Mouse (Mus musculus): ENCODE data around the gene Dnm1. TPM values are rescaled to one million over a fixed set of nuclear protein-coding genes. Genes with fewer than 3 reads are reported as not detected.

The Dnm1 gene
- polyA plus RNA-seq, 1 experiment: 100 TPM

DNA sequence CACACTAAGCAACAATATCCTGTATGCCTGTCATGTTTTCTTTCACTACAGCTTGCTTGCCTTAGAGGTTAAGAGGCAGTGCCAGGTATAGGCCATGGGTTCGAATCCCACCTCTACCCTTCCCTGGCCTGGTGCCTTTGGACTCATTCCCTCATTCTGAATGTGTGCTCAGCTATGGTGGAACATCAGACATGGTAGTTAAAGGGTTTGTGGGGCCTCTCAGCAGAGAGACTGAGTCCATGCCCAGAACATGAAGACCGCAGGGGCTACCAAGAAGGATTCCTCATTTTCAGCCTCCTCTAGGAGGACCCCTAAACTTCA lies 9.8 kb downstream of the Dnm1 start:
- WGBS: 99% methylated on average over 2 of the region's 2 CpGs
- DNase-seq (ENCODE audit: low read depth, low spot score): no peak

DNA sequence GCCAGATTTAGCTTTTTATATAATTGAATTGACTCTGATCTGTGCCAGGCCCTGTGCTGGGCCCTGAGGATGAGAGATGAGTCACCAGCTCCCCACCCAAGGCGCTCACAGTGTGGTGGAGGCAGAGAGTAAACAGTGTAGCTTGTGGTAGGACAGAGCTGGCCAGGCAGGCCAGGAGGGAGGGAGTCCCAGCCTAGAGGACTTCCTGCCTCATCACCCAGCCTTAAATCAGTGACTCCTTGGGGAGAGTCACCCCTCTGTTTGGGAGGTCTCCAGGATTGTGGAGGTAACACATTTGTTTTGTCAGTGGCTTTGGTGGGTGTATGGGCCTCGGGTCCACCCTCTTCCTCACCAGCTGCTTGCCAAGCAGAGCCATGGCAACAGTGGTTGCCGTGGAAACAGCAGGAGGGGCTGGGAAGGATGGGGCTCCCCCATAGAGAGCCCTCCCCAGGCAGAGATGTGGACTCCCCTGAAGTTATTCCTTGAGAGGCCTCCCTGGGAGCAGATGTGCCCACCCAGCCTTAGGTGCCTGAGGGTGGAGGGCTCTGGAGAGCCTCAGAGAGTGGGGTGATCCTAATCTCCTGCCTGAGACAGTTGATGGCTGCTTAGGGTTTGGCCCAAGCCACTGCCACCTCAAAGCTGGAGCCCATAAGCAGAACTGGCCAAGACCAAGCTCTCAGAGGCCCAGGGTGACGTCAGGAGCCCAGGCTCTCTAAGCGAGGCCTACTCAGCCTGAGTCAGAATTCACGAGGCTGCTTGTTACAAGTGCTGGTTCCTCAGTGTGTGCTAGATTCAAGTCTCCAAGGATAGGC lies 10.4 kb downstream of the Dnm1 start:
- DNase-seq (ENCODE audit: low read depth, low spot score): no peak
- 49% methylated on average over 6 of the region's 6 CpGs for WGBS

DNA sequence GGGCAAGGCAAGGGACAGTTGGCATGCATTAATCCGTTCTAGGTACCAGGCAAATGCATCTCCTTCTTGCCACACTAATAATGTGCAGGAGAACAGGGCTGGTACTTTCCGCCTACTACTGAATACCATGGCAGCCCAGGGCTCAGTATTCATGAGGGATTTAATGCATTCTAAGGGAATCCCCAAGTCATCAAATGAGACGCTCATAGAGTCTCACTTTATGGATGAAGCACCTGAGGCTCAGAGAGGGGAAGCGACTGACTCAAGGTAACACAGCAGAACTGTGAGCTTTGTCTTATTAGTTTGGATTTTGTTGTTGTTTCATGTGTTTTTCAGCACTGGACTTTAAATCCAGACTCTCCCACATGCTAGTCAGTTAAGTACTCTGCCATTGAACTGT lies 11.1 kb downstream of the Dnm1 start:
- DNase-seq (ENCODE audit: low read depth, low spot score): no peak
- WGBS: 84% methylated on average over 4 of the region's 4 CpGs

DNA sequence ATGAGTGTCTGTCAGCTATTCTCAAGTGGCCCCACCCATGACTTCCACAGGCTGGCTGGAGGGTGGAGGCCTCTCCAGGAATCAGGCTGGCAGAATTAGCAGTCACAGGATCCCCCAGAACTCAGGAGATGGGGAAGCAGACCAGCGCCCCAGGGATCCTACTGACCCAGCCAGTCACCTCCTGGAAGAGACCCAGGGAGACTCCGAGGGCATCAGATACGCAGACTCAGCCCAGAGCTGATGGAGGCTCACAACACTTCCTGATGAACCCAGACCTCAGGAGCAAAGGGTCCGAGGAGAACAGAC lies 11.6 kb downstream of the Dnm1 start:
- WGBS: 81% methylated on average over 4 of the region's 4 CpGs
- no peak for DNase-seq (ENCODE audit: low read depth, low spot score)

DNA sequence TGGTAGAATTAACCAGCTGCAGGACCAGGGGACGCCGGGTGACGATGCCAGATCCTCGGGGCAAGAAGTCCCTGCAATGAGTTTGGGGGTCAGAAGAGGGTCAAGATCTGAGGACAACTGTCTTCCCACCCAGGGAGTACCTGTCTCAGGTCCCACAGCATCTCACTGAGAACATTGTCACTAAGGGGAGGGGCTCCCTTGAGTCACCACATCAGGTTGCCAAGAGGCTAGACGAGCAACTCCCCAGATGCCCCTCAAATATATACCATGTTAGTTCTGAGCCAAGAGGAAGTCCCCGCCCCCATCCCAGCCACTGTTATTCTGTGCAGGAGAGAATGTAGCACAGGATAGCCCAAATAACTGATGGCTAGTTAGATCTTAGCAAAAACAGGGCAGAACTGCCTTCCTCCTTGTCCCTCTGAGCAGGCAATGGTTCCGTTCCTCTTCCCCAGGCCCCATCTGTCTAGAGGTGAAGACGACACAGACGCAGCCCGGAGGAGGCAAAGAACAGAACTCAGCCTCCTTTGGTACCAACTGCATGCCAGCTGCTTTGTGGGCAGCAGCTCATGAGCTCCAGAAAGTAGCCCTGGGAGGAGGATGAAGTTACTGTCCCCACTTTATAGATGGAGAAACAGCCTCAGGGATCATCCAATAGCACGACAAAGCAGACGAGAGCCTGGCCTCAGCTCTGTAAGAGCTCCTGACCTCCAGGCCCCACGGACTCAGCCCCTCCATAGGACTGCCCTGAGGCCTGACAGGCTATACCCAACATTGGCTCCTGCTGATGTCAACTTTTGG lies 12.1 kb downstream of the Dnm1 start:
- DNase-seq (ENCODE audit: low read depth, low spot score): no peak
- 81% methylated on average over 13 of the region's 13 CpGs for WGBS

DNA sequence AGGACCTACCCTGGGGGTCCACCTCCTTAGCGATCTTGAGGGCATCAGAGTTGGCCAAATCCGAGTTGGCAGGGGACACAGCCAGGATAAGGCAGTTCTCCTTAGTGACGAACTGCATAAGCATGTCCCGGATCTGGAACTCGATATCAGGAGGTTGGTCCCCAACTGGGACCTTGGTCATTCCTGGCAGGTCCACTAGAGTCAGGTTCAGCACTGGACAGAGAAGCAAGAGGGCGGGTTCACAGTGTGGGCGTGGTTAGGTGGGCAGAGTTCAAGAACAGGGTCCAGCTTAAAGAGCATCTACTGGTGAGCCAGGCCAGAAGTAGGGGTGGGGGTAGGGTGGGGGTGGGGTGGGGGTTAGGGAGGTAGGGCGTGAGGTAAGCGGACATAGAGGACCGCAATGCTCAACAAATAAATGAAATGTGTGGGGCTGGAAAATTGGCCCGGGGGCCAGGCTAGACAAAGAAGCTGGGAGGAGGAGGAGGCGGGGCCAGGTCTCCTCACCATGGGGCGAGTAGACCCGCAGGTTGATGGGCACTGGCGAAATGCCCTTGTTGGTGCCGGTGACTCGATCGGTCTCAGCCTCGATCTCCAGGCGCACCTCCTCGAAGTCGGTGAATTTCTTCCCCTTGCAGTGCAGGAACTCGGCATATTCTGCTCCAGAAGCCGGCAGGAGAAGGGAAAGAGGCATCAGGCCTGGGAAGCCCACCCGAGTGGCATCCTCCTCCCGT lies 13.1 kb downstream of the Dnm1 start:
- no peak for DNase-seq (ENCODE audit: low read depth, low spot score)
- WGBS: 59% methylated on average over 26 of the region's 26 CpGs

DNA sequence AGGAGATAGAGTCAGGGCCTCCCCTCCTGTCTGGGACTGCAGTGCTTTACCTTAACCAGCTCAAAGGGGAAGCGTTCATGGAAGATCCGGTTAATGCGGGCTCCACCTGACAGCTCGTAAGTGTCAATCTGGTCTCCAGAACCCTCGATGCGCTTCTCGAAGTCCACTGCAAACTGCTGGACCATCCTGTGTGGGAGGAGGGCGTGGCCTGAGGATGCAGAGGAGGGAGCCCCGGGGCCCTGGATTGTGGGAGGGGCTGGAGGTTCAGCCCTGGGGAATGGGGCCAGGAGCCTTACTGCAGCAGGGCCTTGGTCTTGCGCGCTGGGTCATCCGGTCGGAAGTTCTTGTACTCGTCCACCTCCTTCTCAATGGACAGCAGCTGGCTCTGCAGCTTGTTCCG lies 17.2 kb downstream of the Dnm1 start:
- DNase-seq (ENCODE audit: low read depth, low spot score): no peak
- WGBS: 48% methylated on average over 15 of the region's 15 CpGs

DNA sequence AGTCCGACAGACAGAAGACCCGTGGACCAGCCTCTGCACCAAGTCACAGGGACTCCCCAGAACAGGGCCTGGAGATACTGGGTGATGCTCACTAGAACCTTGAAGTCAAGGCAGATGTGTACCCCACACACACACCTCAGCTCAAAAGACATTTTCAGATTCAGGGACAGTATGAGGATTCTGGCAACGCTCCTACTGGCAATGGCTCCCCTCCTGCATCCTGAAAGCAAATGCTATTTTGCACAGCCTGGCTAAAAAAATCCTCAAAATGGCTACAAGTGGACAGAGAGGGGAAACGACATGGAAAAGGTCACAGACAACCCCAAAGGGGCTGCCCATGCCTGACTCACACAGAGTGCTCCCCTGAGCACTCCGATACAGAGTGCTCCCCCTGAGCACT lies 21.0 kb downstream of the Dnm1 start:
- no peak for DNase-seq (ENCODE audit: low read depth, low spot score)
- WGBS: 84% methylated on average over 5 of the region's 5 CpGs

DNA sequence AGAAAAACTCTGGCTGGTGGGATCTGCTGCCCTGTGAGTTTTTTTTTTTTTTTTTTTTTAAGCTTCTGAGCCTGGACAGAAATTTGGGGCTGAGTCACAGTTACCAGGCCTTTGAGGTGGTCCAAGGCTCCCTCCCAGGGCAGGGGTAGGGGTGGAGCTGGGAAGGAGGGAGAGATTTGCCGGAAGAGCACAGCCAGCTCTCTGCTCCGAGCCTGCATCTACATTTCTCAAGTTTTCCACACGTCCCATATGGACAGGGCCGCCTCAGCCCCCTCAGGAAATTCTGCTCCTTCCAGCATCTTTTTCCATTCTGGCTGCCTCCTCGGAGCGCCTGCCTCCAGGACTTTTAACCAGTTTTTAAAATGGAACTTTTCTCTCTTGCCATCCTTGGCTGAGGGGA lies 23.6 kb downstream of the Dnm1 start:
- WGBS: 67% methylated on average over 6 of the region's 6 CpGs
- DNase-seq (ENCODE audit: low read depth, low spot score): no peak

DNA sequence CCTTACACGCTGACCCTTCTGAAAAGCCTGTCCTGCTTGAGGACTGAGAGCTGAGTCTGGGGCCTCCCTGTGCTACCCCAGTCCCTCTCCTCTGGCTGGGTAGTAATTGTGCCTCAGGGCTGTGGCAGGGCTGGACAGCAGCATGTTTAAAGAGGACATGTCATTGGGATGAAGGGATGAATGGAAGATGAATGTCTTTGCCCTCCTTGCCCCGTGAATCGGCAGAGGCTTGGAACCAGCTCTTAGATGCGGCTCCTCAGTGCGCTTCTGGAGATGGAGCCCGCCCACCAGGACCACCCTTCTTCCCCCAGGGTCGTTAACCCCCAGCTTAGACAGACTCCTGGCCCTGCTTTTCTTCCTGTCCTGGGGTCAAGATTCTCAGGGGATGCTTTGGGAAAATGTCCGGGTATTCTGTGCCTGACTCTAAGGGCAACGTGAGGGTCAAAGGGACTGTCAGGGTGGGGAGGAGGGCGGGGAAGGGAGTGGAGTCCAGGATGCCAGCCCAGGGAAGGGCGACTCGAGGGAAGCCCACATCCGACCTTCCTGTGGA lies 24.2 kb downstream of the Dnm1 start:
- DNase-seq (ENCODE audit: low read depth, low spot score): no peak
- 44% methylated on average over 13 of the region's 13 CpGs for WGBS

DNA sequence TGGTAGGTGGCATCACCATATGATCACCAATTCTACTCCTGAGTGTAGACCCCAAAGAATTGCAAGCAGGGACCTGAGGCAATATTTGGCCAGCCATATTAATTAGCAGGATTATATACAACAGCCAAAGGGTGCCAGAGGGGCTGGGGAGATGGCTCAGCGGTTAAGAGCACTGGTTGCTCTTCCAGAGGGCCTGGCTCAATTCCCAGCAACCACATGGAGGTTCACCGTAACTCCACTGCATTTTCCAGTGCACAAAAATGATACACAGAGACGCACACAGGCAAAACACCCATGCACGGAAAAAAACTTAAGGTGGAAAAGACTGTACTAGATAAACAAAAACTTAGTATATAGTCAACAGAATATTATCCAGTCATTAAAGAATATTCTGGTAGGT lies 25.9 kb downstream of the Dnm1 start:
- no peak for DNase-seq (ENCODE audit: low read depth, low spot score)
- 69% methylated on average over 4 of the region's 4 CpGs for WGBS

DNA sequence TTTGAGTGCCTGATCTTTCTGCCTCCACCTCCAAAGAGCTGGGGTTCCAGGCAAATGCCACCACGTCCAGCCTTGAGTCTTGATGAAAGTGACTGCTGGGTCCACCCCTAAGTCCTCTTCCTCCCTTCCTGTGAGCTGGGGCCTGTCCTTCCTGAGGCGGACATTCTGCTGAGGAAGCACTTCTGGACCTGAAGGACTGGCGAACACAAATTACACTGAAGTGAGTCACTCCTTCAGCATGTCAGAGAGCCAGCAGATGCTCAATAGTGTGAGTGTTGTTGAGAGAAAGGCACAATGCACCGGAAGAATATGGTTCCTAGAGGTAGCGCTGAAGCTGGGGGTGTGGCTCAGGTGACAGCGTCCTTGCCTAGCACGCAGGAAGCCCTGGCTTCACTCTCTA lies 27.8 kb downstream of the Dnm1 start:
- WGBS: 37% methylated on average over 7 of the region's 7 CpGs
- no peak for DNase-seq (ENCODE audit: low read depth, low spot score)

DNA sequence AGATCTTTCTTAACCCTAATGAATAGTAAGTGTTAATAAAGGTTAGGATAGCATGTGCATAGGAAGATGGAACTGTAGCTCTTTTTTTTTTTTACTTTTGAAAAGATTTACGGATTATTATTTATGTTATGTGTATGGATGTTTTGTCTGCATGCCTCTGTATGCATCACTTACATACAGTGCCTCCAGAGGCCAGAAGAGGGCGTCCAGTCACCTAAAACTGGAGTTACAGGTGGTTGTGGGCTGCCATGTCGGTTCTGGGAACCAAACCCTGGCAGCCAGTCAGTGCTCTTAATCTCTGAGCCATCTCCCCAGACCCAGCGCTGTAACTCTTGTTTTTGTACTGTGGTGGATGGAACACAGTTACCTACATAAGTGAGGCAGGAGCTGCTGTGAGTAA lies 28.8 kb downstream of the Dnm1 start:
- WGBS: 59% methylated on average over 4 of the region's 4 CpGs

DNA sequence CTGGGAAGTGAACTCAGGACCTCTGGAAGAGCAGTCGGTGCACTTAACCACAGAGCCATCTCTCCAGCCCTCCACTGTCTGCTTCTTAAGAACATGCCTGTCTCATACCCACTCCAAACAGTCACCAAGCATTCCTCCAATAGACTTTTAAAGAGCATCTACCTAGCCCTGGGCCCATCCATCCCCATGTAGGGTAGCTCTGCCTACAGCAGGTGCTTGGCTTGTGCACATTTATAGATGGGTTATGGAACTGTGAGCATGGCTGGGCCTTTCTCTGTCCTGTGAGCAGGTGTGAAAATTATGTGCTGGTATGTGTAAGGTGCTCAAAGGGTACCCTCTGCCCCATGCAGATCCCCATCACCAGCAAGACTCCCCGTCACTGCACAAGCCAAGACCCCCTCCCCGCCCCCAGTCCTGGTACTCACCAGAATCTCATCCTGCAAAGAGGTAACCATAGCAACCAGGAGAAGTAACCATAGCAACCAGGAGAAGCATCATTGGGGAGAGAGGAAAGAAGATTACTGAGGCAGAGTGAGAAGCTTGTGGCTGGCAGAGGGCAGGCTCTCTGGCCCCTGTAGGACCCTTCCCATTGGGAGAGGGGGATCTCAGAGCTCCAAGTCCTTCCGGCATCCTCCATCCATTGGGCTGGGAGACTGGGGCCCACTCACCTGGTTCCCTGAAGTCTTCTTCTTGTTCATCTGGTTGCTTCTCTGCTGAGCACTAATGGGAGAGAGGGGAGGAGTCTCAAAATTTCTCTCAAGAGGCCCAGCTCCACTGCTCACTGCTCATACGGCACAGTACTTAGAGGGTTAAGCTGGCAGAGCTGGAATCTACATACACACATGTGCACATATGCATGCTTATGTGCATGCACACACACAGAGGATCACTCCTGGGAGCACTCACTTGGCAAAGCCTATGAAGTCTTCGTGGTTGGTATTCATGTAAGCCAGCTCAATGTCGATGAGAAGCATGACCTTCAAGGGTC lies 30.1 kb downstream of the Dnm1 start:
- WGBS: 83% methylated on average over 7 of the region's 7 CpGs
- DNase-seq (ENCODE audit: low read depth, low spot score): no peak

More for the DNA sequence above, 28.8 kb downstream of the Dnm1 start:
- no peak for DNase-seq (ENCODE audit: low read depth, low spot score)

DNA sequence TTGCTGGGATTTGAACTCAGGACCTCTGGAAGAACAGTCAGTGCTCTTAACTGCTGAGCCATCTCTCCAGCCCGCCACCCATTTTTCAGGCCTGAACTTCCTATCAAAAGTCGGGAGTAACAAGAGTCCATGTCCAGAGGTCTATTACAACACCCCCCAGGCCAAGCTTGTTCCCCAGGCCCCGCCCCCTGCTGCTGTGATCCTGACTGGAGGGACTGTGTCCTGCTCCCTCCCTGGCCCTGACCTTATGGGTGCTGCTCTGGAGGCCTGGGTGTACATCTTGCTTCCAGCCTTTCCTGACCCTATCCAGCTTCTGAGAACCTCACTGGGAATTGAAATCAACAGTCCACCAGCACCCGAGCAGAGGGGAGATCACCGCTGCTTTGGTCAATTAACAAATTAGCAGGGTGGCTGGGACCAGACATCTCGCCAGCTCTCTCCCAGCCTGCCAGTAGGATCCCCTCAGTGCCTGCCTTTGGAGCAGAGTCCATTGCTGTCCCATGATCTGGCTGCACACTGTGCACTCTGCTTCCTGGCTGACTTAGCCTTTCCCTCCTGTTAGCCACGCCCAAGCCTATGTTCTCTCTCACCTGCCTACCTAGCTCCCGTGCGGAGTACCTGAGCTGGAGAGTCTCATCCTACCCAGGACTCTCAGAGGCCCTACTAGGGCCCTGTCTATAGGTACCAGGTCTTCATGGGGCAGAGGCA lies 31.4 kb downstream of the Dnm1 start:
- no peak for DNase-seq (ENCODE audit: low read depth, low spot score)
- 51% methylated on average over 9 of the region's 9 CpGs for WGBS

DNA sequence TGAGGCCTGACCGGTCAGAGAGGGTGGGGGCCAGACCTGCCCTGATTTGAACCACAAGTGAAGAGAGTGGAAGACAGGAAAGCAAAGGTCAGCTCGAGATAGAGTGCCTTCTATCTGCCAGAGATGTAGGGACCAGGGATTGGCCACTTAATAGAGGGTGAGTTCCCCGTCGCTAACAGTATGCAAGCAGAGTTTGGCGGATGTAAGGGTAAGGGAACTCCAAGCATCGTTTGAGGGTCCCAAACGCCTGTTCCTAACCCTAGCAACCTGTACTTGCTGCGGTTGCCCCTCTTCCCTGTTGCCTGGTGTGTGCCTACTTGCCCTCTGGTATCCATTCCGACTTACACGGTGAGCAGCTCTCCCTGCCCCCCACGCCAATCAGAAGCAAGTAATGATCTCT lies 32.4 kb downstream of the Dnm1 start:
- WGBS: 68% methylated on average over 11 of the region's 11 CpGs
- DNase-seq (ENCODE audit: low read depth, low spot score): no peak

DNA sequence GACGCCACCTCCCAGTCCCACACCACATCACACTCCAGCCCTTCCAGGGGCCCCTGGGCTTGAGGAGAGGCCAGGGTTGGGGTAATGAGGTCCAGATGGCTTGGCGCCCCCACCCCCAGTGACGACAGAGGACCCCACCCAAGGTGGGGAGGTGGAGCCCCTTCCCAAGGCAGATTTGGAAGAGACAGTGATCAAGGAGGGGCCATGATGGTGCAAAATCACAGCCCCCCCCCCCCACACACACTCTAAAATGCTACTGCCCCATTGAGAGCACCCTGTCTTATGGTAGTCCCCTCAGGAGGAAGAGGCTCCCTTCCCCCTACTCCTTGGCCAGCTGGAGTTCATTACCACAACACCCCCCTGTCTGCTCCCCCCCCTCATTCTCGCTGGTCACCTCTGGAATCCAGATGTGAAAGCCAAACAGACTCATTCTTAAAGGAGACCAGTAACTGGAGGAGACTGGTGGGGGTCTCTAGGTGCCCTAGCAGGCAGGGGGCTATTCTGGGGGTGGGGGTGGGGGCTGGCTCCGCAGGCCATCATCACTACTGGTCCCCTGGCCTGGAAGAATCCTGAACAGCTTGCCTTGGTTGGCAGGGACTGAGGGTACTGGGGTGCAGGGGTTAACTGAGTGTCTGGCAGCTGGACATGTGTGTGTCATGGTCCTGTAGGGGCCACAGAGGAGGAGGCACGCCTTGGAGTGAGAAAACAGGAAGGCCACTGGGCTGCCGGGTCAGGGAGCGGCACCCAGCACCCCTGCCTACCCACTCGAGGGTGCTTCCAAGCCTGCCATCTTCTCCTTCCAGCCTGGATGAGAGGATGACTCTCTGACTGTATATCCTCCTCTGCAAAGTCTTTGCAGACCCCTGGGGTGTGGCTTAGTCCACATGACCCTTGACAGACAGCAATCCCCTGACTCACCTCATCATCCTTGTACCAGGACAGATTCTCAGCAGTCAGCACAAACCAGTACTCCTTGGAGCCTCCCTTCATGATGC lies 33.3 kb downstream of the Dnm1 start:
- no peak for DNase-seq (ENCODE audit: low read depth, low spot score)
- 43% methylated on average over 9 of the region's 9 CpGs for whole genome bisulfite sequencing
